In the genomic region with DNA sequence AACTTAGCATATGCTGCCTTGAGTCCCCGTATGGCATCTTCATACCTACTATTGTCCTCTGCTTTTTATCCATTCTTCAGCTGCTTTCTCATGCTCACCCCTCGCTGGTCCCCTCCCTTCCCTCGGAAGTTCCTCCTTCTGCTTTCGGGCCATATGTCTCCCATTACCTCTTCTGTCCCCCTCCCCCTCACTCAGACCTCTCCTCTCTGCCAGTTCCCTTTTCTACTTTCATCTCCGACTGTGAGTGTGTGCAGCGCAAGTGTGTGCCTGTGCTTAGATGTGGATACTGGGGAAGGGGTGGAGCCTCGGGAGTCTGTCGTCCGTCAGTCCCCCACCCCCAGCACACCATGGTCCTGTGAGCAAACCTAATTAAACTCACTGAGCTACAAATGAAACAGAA, we compare ENCODE assay signal across 10 mouse cellular contexts. TPM values are rescaled to one million over a fixed set of nuclear protein-coding genes. Genes with fewer than 3 reads are reported as not detected.
DNase-seq lines count a peak whose midpoint lies in the region; ATAC-seq and TF ChIP-seq lines count a peak whose summit lies in the region.
"Had no signal": no experiment of that assay in that cellular context is flagged by ENCODE, and none has a peak within 500 bp of the region (broad histone marks: within the 10 kb centered on the region; RNA-seq: fewer than 3 reads in every experiment).

No protein-coding gene starts in this region.

- H3K4me2 ChIP-seq in heart, embryonic 13.5 days, result peak overlapping the region; percentile 39; the same call in 1 of the 2 replicates
- no peak overlapping the region for H3K4me2 ChIP-seq in liver, postnatal 0 days (ENCODE audit: low read depth, low read length)

- no peak for TF ChIP-seq CTCF in liver, postnatal 0 days (IDR thresholded peaks at IDR 0.05; ENCODE audit: low read depth)

- peaks cover 45% of the 10 kb centered on the region for H3K27me3 ChIP-seq in heart, embryonic 13.5 days (replicated peaks)
- no peaks in the 10 kb centered on the region for H3K27me3 ChIP-seq in liver, postnatal 0 days (ENCODE audit: insufficient read depth, low read length)

- ATAC-seq in heart, embryonic 13.5 days (ENCODE audit: extremely low read depth, insufficient number of reproducible peaks, low FRiP score, low TSS enrichment), result no peak
- 0 out of 2 replicates have a peak, but pooled peaks have one; percentile 33 for ATAC-seq in liver, postnatal 0 days
- ATAC-seq in inflammation-experienced regulatory T-cells, adult 6 months, result no peak

- peak overlapping the region; percentile 14; the same call in 1 of the 2 replicates for H3K4me3 ChIP-seq in heart, embryonic 13.5 days
- H3K4me3 ChIP-seq in liver, postnatal 0 days (ENCODE audit: low read depth, low read length), result no peak overlapping the region

- H3K36me3 ChIP-seq in heart, embryonic 13.5 days, result no peaks in the 10 kb centered on the region
- H3K36me3 ChIP-seq in liver, postnatal 0 days (replicated peaks; ENCODE audit: insufficient read depth, low read length), result no peaks in the 10 kb centered on the region

- no peak overlapping the region for H3K9ac ChIP-seq in heart, embryonic 13.5 days
- H3K9ac ChIP-seq in liver, postnatal 0 days (replicated peaks), result no peak overlapping the region

- H3K4me1 ChIP-seq in heart, embryonic 13.5 days, result 0 out of 2 replicates have a peak, but pooled peaks cover 3% of the 10 kb centered on the region
- no peaks in the 10 kb centered on the region for H3K4me1 ChIP-seq in liver, postnatal 0 days (ENCODE audit: insufficient read depth)

- no peak for TF ChIP-seq EP300 in liver, postnatal 0 days (IDR thresholded peaks at IDR 0.05; ENCODE audit: low read depth)

- no peak overlapping the region for H3K27ac ChIP-seq in heart, embryonic 13.5 days (replicated peaks)
- no peak overlapping the region for H3K27ac ChIP-seq in liver, postnatal 0 days (ENCODE audit: low read depth)
- H3K27ac ChIP-seq: macrophage had no signal

- intact Hi-C loops in heart, postnatal 14 days (cut with DNase I), result no loop called here

- 8% methylated on average over 9 of the region's 9 CpGs for WGBS in heart, embryonic 13.5 days
- 12% methylated on average over 9 of the region's 9 CpGs for WGBS in liver, postnatal 0 days (ENCODE audit: insufficient replicate concordance)

- DNase-seq in heart, postnatal 14 days, result no peak
- peak; percentile 23 for DNase-seq in c-Kit-positive CD71-negative TER-119-negative erythroid progenitor cells, embryonic 14.5 days (ENCODE audit: low read depth)
- peak; percentile 80 for DNase-seq in forelimb bud, embryonic 11.5 days (ENCODE audit: low read depth, low spot score)
- DNase-seq in liver, postnatal 0 days, result no peak
- DNase-seq in cerebellum, adult 9-10 months, result no peak
- DNase-seq in layer of hippocampus, adult 9-10 months (ENCODE audit: low spot score), result no peak
- DNase-seq: kidney, postnatal 25 days had no signal

- H3K9me3 ChIP-seq in heart, embryonic 13.5 days, result no peaks in the 10 kb centered on the region
- no peaks in the 10 kb centered on the region for H3K9me3 ChIP-seq in liver, postnatal 0 days (ENCODE audit: low read length)

RNA-seq across cellular contexts. Expression of gene Fzd10, which starts 17.0 kb away (rescaled TPM):
- 0.36 and 0.39 TPM in 2 replicates for polyA plus RNA-seq in heart, embryonic 13.5 days (2015; fragmentation: Nextera tagmentation; extraction: Ambion mirVana)
- total RNA-seq in heart, postnatal 14 days (2021), result under 1 TPM; 0.12 to 0.54 TPM
- polyA plus RNA-seq in liver, postnatal 0 days (2015; fragmentation: Nextera tagmentation; extraction: Ambion mirVana), result 0.04 TPM in 1 of 2 replicates, not detected in the other
- polyA plus RNA-seq in inflammation-experienced regulatory T-cells, adult 6 months (2017; shearing (Covaris generic)), result not detected
- polyA plus RNA-seq: macrophage had no signal

Comparison
In these comparisons a context has a peak if more than half of its experiments do, and no peak if none do; other contexts are left out.
1. DNase-seq: peak in c-Kit-positive CD71-negative TER-119-negative erythroid progenitor cells, embryonic 14.5 days (single experiment) and forelimb bud, embryonic 11.5 days (single experiment); none in heart, postnatal 14 days (0 of 2), liver, postnatal 0 days (single experiment), cerebellum, adult 9-10 months (single experiment) and layer of hippocampus, adult 9-10 months (single experiment).